In the genomic region with DNA sequence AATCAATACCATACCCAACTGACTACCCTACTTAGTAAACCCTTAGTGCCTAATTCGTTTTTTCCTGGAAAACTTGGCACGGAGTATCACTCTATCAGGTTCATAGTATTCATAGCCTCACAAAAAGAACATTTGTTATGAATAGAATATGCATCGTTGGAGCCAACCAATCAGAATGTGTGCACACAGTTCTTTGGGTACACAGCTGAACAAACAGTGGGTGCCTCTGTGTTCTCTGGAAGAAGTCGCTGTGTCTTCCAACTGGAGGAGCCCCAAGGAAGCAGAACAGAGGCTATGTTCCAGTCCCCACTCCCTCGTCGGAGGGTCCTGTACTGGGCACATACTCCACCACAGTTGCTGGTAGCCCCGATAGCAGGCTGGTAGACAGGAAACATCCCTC, we compare ENCODE assay signal across 20 mouse cellular contexts.
DNase-seq lines count a peak whose midpoint lies in the region; ATAC-seq lines count a peak whose summit lies in the region.
"Had no signal": no experiment of that assay in that cellular context is flagged by ENCODE, and none has a peak within 500 bp of the region (broad histone marks: within the 10 kb centered on the region; RNA-seq: fewer than 3 reads in every experiment).

No protein-coding gene starts in this region.

- H3K4me1 ChIP-seq in stomach, embryonic 15.5 days, result no peaks in the 10 kb centered on the region
- H3K4me1 ChIP-seq: embryonic facial prominence, embryonic 13.5 days had no signal

- no peak overlapping the region for H3K27ac ChIP-seq in stomach, embryonic 15.5 days
- H3K27ac ChIP-seq: embryonic facial prominence, embryonic 13.5 days; neural tube, embryonic 12.5 days had no signal

- no peaks in the 10 kb centered on the region for H3K27me3 ChIP-seq in stomach, embryonic 15.5 days (replicated peaks)
- H3K27me3 ChIP-seq: embryonic facial prominence, embryonic 13.5 days; heart, embryonic 12.5 days; neural tube, embryonic 12.5 days had no signal

- no peak for DNase-seq in frontal cortex, postnatal 25 days (ENCODE audit: low spot score in 2 of 2)
- peak; percentile 34 to 46 for DNase-seq in left cerebral cortex, postnatal 25 days (ENCODE audit: low spot score in 2 of 2)
- no peak for DNase-seq in left cerebral cortex, adult 9 months (ENCODE audit: low spot score in 2 of 2)
- peak; percentile 55 for DNase-seq in layer of hippocampus, adult 11-12 months (ENCODE audit: low spot score)
- DNase-seq: cerebellum, adult 11 months; gastrocnemius, postnatal 36 days; heart, postnatal 4 days; kidney, adult 18-20 months; kidney, postnatal 14 days; liver; lung, adult 18-20 months; lung, postnatal 4 days; midbrain, embryonic 14.5 days; thymus, postnatal 4 days had no signal

- no peak overlapping the region for H3K9ac ChIP-seq in stomach, embryonic 15.5 days
- H3K9ac ChIP-seq: embryonic facial prominence, embryonic 13.5 days; heart, embryonic 12.5 days; neural tube, embryonic 12.5 days had no signal

- ATAC-seq in frontal cortex, adult (ENCODE audit: low TSS enrichment), result peak; percentile 77
- ATAC-seq in stomach, embryonic 15.5 days (ENCODE audit: insufficient read depth, low FRiP score, low read depth), result peak; percentile 60; the same call in 1 of the 2 replicates
- no peak for ATAC-seq in inflammation-experienced regulatory T-cells, adult 6 months

- H3K36me3 ChIP-seq in stomach, embryonic 15.5 days, result no peaks in the 10 kb centered on the region
- H3K36me3 ChIP-seq: embryonic facial prominence, embryonic 13.5 days; heart, embryonic 12.5 days; neural tube, embryonic 12.5 days had no signal

- intact Hi-C loops in left cerebral cortex, postnatal 25 days (cut with DNase I), result no loop called here

- H3K9me3 ChIP-seq in stomach, embryonic 15.5 days, result no peaks in the 10 kb centered on the region
- H3K9me3 ChIP-seq: embryonic facial prominence, embryonic 13.5 days; heart, embryonic 12.5 days; neural tube, embryonic 12.5 days had no signal

- H3K4me3 ChIP-seq in stomach, embryonic 15.5 days (replicated peaks), result no peak overlapping the region
- H3K4me3 ChIP-seq: embryonic facial prominence, embryonic 13.5 days; heart, embryonic 12.5 days; neural tube, embryonic 12.5 days had no signal

- 72% methylated on average over 7 of the region's 7 CpGs for WGBS in stomach, embryonic 15.5 days

- H3K4me2 ChIP-seq in stomach, embryonic 15.5 days, result no peak overlapping the region
- H3K4me2 ChIP-seq: embryonic facial prominence, embryonic 13.5 days; heart, embryonic 12.5 days; neural tube, embryonic 12.5 days had no signal

Comparison
In these comparisons a context has a peak if more than half of its experiments do, and no peak if none do; other contexts are left out.
1. DNase-seq: peak in left cerebral cortex, postnatal 25 days (2 of 2) and layer of hippocampus, adult 11-12 months (single experiment); none in frontal cortex, postnatal 25 days (0 of 2) and left cerebral cortex, adult 9 months (0 of 2).